Mouse (Mus musculus) erythroblast, embryonic 14.5 days (primary cell): ENCODE measurements around the gene Rpp25. TPM values are rescaled to one million over a fixed set of nuclear protein-coding genes. Genes with fewer than 3 reads are reported as not detected.

Experiments used
- H3K27me3 ChIP-seq: 2 replicates; pipeline ENCODE4 v1.6.1; 2012; ENCODE audit warnings: inconsistent platforms; ENCODE audit not compliant: control insufficient read depth
- H3K36me3 ChIP-seq: 2 replicates; pipeline ENCODE4 v1.6.1; 2012; ENCODE audit warnings: mild to moderate bottlenecking, inconsistent platforms; ENCODE audit not compliant: control insufficient read depth
- H3K4me1 ChIP-seq: 2 replicates; pipeline ENCODE4 v1.6.1; 2012; ENCODE audit warnings: inconsistent platforms; ENCODE audit not compliant: control insufficient read depth
- H3K4me3 ChIP-seq: replicated peaks from 2 replicates; pipeline ENCODE3; 2012; ENCODE audit warnings: moderate library complexity, mild to moderate bottlenecking, inconsistent platforms
- H3K9me3 ChIP-seq: 2 replicates; pipeline ENCODE4 v1.6.1; 2012; ENCODE audit warnings: low read length, inconsistent platforms, mixed read lengths; ENCODE audit not compliant: control insufficient read depth
- GATA1 ChIP-seq: IDR thresholded peaks from 2 replicates; pipeline ENCODE4 v1.6.1; 2012; ENCODE audit warnings: low read length, inconsistent platforms, mixed read lengths
- TAL1 ChIP-seq: IDR thresholded peaks from 3 replicates; pipeline ENCODE4 v1.6.1; 2012; ENCODE audit warnings: low read length, inconsistent platforms, mixed read lengths
- polyA plus RNA-seq: library from polyadenylated mRNA; stranded (reverse); fragments of >175 nt; gene quantifications from 2 replicates; pipeline ENCODE4 v1.2.3, GENCODE M21; 2012

Gene Rpp25
- polyA plus RNA-seq, 1 experiment: not detected

DNA sequence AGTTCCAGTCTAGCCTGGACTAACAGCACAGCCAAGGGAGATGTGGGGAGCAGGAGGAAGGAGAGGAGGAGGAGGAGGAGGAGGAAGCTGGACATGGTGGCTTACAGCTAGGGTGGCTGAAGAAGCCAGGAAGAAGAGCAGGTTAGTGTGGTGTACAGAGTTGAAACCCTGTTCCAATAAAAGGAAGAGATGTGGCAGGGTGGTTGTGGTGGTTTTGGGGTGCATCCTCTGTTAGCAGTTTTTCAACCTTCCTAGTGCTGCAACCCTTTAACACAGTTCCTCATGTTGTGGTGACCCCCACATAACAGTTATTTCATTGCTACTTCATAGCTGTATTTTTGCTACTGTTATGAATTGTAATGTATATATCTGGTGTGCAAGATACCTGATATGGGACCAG, 20.6 kb downstream of the Rpp25 start:
- H3K36me3 ChIP-seq: peaks cover 30% of the 10 kb centered on the region
- H3K9me3 ChIP-seq: no peaks in the 10 kb centered on the region
- TF ChIP-seq TAL1 (no peak), GATA1 (no peak)
- no peaks in the 10 kb centered on the region for H3K27me3 ChIP-seq
- H3K4me1 ChIP-seq: peaks cover 47% of the 10 kb centered on the region
- H3K4me3 ChIP-seq: no peak overlapping the region

GRCm38 (mm10) chr9:57525516-57525915, 21.7 kb downstream of the Rpp25 start:
- Histone ChIP-seq H3K27me3 (no peaks in the 10 kb centered on the region), H3K4me3 (no peak overlapping the region), H3K4me1 (peaks cover 42% of the 10 kb centered on the region), H3K9me3 (no peaks in the 10 kb centered on the region), H3K36me3 (peaks cover 40% of the 10 kb centered on the region)
- TF ChIP-seq TAL1: no peak
- TF ChIP-seq GATA1: no peak

- peaks cover 38% of the 10 kb centered on the region for H3K4me1 ChIP-seq
- peaks cover 48% of the 10 kb centered on the region for H3K36me3 ChIP-seq
- H3K9me3 ChIP-seq: no peaks in the 10 kb centered on the region
- no peak for TF ChIP-seq GATA1
- TF ChIP-seq TAL1: no peak
- no peaks in the 10 kb centered on the region for H3K27me3 ChIP-seq
- no peak overlapping the region for H3K4me3 ChIP-seq
These were observed 22.6 kb downstream of the Rpp25 start for GRCm38 (mm10) chr9:57526435-57526834.

DNA sequence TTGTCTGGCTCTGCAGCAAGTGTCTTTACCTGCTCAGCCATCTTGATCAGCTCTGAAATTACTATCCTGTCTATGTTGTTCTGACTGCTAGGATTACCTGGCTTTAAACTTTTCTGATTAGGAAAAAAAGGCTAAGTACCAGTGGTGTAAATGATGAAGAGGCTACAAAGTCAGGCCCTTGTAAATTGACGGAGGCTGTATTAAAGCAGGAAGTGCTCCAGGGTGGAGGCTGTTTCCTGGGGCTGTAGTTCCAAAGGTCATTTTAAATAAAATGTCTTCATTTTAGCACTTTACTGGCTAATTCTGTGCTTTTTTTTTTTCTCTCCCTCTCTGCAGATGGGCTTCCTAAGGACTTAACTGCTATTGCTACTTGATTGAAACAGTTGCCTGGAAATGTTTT, 28.1 kb downstream of the Rpp25 start:
- Histone ChIP-seq H3K4me3 (no peak overlapping the region), H3K36me3 (peaks cover 71% of the 10 kb centered on the region), H3K4me1 (peaks cover 7% of the 10 kb centered on the region), H3K9me3 (no peaks in the 10 kb centered on the region), H3K27me3 (no peaks in the 10 kb centered on the region)
- TF ChIP-seq GATA1 (no peak), TAL1 (no peak)

DNA sequence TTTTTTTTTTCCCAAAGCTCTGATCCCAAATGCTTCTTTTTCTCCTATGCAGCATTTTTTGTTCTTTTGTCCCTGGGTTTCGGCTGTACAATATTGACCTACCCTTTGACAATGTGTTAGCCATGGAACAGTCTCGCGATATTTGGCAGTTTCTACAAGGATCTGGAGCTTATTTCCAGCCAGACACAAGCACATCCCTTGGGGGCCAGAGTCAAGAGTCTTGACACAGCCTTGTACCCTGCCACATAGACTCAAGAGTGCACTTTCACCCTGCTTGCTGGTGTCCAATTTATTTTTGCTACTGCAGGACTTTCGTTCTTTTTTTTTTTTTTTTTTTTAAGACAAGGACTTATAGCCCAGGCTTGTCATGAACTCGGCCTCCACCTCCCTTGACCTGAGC, 32.5 kb downstream of the Rpp25 start:
- peaks cover 68% of the 10 kb centered on the region for H3K36me3 ChIP-seq
- no peaks in the 10 kb centered on the region for H3K9me3 ChIP-seq
- H3K27me3 ChIP-seq: no peaks in the 10 kb centered on the region
- TF ChIP-seq GATA1: no peak
- no peak for TF ChIP-seq TAL1
- H3K4me3 ChIP-seq: peak overlapping the region; percentile 72
- peaks cover 33% of the 10 kb centered on the region for H3K4me1 ChIP-seq

DNA sequence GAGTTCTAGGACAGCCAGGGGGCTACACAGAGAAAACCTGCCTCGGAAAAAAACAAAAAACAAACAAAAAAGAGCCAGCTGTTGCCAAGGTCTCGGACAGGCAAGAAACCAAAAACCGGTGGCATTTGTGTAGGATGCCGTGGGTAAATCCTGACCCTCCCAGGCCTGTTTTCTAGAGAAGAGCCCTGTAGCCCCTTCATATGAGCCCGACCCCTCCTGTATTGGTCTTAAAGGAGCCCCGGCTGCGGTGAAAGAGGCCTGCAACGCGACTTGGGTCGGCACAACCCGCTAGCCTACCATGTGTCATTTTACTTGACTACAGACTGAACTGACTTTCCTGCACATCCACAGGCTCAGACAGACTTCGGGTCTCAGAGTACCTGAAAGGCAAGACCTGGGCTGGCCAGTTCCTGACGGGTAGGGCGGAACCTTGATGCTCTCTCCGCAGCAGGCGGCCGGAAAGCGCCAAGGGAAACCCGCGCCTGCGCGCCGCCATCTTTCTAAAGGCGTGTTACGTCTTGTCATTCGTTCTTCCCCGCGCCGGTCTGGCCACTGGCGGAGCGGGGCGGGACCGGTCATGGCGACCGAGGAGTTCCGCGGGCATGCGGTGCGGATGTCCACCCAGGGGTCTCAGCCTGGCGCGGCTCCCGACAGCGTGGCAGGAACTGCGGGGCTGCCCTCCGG, 33.4 kb downstream of the Rpp25 start, which contains the start of gene Fam219b:
TSS of gene Fam219b (plus strand) at position 485 of the 684 bp plus-strand sequence.
- no peak for TF ChIP-seq GATA1
- no peak for TF ChIP-seq TAL1
- peaks cover 66% of the 10 kb centered on the region for H3K36me3 ChIP-seq
- peaks cover 36% of the 10 kb centered on the region for H3K4me1 ChIP-seq
- H3K4me3 ChIP-seq: peak within 1 kb of the TSS; percentile 72
- H3K27me3 ChIP-seq: no peaks in the 10 kb centered on the region
- no peaks in the 10 kb centered on the region for H3K9me3 ChIP-seq

- Histone ChIP-seq H3K4me1 (peaks cover 36% of the 10 kb centered on the region), H3K4me3 (peak overlapping the region; percentile 72), H3K36me3 (peaks cover 66% of the 10 kb centered on the region), H3K27me3 (no peaks in the 10 kb centered on the region), H3K9me3 (no peaks in the 10 kb centered on the region)
- TF ChIP-seq GATA1 (no peak), TAL1 (no peak)
These were observed 33.9 kb downstream of the Rpp25 start for GRCm38 (mm10) chr9:57537728-57538181.

- no peak for TF ChIP-seq TAL1
- no peak for TF ChIP-seq GATA1
- Histone ChIP-seq H3K27me3 (no peaks in the 10 kb centered on the region), H3K4me3 (no peak overlapping the region), H3K36me3 (peaks cover 66% of the 10 kb centered on the region), H3K4me1 (peaks cover 36% of the 10 kb centered on the region), H3K9me3 (no peaks in the 10 kb centered on the region)
These were observed 35.7 kb downstream of the Rpp25 start for GRCm38 (mm10) chr9:57539550-57539949.

- Histone ChIP-seq H3K9me3 (no peaks in the 10 kb centered on the region), H3K36me3 (peaks cover 69% of the 10 kb centered on the region), H3K4me3 (no peak overlapping the region), H3K27me3 (no peaks in the 10 kb centered on the region), H3K4me1 (peaks cover 35% of the 10 kb centered on the region)
- TF ChIP-seq GATA1 (no peak), TAL1 (no peak)
These were observed 37.5 kb downstream of the Rpp25 start for GRCm38 (mm10) chr9:57541312-57541711.

DNA sequence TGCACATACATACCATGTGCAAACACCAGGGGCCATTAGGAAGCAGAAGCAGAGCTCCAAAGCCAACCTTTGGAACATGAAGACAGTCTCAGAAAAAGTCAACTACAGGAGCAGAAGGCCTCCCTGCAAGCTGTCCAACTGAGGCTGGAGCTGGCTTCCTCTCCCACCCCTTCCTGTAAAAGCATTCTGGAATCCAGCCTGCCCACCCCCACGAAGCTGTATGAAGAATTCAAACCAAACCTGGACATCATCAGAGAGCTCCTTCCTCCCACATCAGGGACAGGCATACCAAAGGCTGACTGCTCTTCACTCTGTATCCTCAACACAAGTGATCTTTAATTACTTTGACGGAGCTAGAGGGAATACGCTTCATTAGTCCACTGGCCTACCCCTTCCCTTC, 40.1 kb downstream of the Rpp25 start:
- Histone ChIP-seq H3K4me3 (no peak overlapping the region), H3K4me1 (peaks cover 34% of the 10 kb centered on the region)

More for the DNA sequence above, 40.1 kb downstream of the Rpp25 start:
- Histone ChIP-seq H3K27me3 (no peaks in the 10 kb centered on the region), H3K9me3 (no peaks in the 10 kb centered on the region), H3K36me3 (peaks cover 87% of the 10 kb centered on the region)
- TF ChIP-seq GATA1 (no peak), TAL1 (no peak)
